Mouse (Mus musculus) thymus, postnatal 10 days (tissue): ENCODE results near the gene Hgd.

Experiments used
- DNase-seq, 2 experiments: peaks; one replicate each; pipeline ENCODE4 v3.0.0; 2021; ENCODE audit warnings: low spot score in 2 of 2

Hgd gene

GRCm38 (mm10) chr16:37670666-37671283 is 90.8 kb downstream of the Hgd start:
- no peak for DNase-seq

DNA sequence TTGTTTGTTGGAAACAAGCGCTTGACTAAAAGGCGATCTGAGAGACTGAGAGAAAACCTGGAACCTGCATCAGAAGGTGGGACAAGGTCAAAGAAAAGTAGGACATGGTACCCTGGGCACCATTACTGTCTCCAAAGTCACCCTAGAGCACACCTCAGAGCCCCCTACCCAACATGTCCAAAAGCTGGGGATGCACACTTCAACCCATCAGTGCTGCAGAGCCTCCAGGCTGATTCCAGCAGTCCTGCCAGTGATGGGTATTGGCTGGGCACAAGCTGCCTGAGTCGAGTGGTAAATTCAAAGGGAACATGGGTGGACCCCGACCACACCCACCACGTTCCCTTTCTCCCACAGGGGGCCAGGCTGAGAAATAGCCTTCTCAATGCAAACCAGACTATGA is 95.4 kb downstream of the Hgd start:
- no peak for DNase-seq

DNA sequence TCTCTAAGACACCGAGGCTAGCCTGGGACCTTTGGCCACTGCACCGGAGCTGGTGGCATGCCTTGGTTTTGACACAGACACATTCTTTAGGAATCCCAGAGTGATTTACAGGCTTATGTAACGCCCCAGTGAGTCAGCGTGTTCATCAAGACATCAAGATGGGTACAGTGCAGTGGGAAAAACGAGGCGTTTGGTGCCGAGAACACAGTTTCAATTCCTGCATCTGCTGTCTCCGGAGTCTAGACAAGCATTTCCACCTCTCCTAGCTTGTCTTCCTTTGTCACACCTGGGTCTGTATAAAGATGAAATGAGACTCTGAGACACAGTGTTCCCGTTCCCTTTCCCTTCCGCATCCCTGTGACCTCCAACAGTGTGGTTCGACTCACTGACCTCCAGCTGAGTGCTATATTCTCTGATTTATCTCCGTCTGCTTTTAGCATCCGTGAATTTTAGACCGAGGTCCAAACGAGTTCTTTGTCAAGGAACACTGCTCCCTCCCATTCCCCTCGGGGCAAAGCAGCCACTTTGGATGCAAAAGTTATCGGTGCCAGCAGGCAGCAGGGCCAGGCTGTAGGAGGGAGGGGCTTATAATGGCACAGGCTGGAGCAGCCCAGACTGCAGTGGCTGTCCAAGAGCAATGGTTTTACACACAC is 96.2 kb downstream of the Hgd start:
- DNase-seq = no peak

DNA sequence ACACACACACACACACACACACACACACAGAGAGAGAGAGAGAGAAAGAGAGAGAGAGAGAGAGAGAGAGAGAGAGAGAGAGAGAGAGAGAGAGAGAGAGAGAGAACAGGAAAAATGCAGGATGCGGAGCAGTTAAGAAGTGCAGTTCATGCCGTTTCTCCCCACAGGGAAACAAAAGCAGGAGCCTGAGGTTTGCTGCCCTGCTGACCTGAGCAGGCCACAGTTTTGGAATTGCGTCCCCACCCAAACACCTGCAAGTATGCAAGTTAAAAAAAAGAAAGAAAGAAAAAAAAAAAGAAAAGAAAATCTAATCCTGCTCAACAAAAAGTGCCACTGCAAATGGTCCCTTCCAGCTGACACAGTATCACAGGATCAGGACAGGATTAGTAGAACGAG is 96.7 kb downstream of the Hgd start:
- no peak for DNase-seq

GRCm38 (mm10) chr16:37677586-37677985 is 97.6 kb downstream of the Hgd start:
- no peak for DNase-seq

DNA sequence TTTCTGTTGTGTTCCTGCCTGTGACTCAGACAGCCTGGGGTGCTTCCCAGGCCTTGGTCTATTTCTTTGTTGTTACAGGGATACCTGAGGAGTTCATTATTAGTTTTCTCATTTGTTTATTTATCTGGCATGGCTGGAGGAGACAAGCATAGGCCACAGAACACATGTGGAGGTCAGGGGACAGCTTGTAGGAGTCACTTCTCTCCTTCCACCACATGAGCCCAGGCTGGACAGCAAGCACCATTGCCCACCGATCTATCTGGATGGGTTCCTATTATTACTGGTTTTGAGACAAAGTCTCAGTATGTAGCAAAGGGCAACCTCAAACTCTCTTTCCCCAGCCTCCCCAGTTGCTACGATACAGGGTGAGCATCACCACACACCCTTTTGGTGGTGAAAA is 100.3 kb downstream of the Hgd start:
- no peak for DNase-seq

- DNase-seq = no peak
Observed at GRCm38 (mm10) chr16:37680831-37681230, 100.9 kb downstream of the Hgd start.
